Mouse (Mus musculus): ENCODE measurements at regions not wholly inside any gene's neighbourhood (a gene's known extent, or its start where the extent isn't known, plus 50 kb on each side); places are given as distances from the start of the nearest gene placed in this dataset.
"Not testable (repeated sequence)": the region's sequence is repeated elsewhere in the genome, so short reads cannot be mapped to it uniquely, and the experiment has no call there.

DNA sequence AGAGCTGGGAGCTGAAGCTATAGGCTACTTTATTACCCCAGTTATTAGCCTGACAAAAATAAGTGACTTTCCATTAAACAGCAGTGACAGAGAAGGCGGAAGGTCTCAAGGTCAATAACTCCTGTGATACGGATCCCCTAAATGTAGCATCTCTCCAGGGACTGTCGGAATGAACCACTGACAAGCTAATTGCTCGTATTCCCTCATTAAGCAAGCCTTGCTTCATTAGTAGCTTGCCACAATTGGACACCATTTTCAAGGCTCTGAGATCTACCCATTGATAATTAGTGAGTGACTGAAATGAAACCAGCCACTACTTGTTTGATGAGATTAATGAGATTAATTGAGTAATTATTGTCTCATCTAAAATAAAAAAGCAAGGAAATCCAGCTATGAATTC lies 99.8 kb upstream of the Slc25a13 start:
- TF ChIP-seq POLR2A (IDR thresholded peaks at IDR 0.05; ENCODE audit: insufficient read depth, low read depth, low read length) (no peak), CTCF (IDR thresholded peaks at IDR 0.05; ENCODE audit: insufficient read depth, low read depth, low read length) (no peak)
- Histone ChIP-seq H3K4me1 (ENCODE audit: control insufficient read depth, insufficient read depth, low read length) (no peaks in the 10 kb centered on the region), H3K4me3 (ENCODE audit: insufficient read depth, low read depth, low read length) (no peak overlapping the region), H3K27ac (ENCODE audit: insufficient read depth, low read depth, low read length) (no peak overlapping the region)
- WGBS: 64% methylated on average over 4 of the region's 4 CpGs

DNA sequence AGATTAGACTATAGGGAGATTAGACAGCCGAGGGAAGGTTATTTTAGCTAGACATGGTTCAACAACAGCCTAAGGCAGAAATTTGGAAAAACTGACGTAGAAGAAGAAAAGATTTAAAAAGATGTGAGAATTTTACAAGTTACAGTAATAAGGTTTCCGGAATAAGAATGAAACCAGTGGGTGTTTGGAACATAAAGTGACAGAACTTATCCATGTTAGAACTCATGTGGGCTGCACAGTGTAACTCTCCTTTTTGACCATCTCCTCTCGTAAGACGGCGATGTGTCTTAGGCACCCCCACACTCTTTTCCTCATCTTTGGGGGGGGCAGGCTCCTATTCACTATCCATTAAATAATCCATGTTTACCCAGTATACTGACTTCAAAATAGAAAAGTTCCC lies 96.2 kb upstream of the Slc25a13 start:
- no peaks in the 10 kb centered on the region for H3K4me1 ChIP-seq (ENCODE audit: control insufficient read depth, insufficient read depth, low read length)
- H3K4me3 ChIP-seq (ENCODE audit: insufficient read depth, low read depth, low read length): no peak overlapping the region
- no peak overlapping the region for H3K27ac ChIP-seq (ENCODE audit: insufficient read depth, low read depth, low read length)
- WGBS: 78% methylated on average over 6 of the region's 6 CpGs
- no peak for TF ChIP-seq POLR2A (IDR thresholded peaks at IDR 0.05; ENCODE audit: insufficient read depth, low read depth, low read length)
- no peak for TF ChIP-seq CTCF (IDR thresholded peaks at IDR 0.05; ENCODE audit: insufficient read depth, low read depth, low read length)

DNA sequence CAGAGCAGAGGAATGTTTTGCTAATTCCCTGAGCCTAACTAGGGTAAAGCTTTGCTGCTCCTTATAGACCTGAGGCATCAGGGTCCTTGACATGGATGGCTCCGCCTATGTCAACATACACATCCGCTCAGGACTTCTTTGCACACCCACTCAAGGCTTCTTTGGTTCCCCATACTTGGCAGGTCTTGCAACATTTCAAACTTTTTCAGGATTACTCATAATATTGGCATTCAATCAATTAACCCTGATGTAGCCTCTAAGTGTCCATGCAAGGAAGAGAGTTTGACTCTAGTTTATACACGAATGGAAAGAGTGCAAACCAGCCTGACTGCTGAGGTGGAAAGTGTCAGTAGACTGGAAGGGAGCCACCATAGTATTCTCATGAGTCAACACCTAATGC lies 93.2 kb upstream of the Slc25a13 start:
- H3K4me3 ChIP-seq (ENCODE audit: insufficient read depth, low read depth, low read length): no peak overlapping the region
- WGBS: 84% methylated on average over 3 of the region's 3 CpGs
- no peak overlapping the region for H3K27ac ChIP-seq (ENCODE audit: insufficient read depth, low read depth, low read length)
- TF ChIP-seq POLR2A (IDR thresholded peaks at IDR 0.05; ENCODE audit: insufficient read depth, low read depth, low read length) (no peak), CTCF (IDR thresholded peaks at IDR 0.05; ENCODE audit: insufficient read depth, low read depth, low read length) (no peak)
- H3K4me1 ChIP-seq (ENCODE audit: control insufficient read depth, insufficient read depth, low read length): no peaks in the 10 kb centered on the region

DNA sequence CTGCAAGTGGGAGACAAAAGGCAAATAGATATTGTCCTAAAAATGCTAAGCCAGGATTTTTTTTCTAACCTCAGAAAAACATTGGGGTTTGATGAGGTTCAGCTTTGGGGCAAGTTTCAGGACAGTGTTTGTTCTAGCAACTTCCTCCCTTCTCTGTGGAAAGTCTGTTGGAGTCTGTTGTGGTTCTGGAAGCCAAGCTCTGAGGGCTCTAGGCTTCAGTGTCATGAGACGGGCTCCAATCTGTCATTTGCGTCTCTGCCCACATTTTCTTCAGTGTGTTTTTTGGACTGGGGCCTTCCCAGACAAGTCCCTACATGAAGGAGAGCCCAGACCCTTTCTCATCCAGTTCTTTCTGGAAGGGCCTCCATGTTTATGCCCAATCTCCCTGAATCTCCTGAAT lies 90.6 kb upstream of the Slc25a13 start:
- 75% methylated on average over 2 of the region's 2 CpGs for WGBS
- Histone ChIP-seq H3K27ac (ENCODE audit: insufficient read depth, low read depth, low read length) (no peak overlapping the region), H3K4me1 (ENCODE audit: control insufficient read depth, insufficient read depth, low read length) (no peaks in the 10 kb centered on the region), H3K4me3 (ENCODE audit: insufficient read depth, low read depth, low read length) (no peak overlapping the region)
- TF ChIP-seq POLR2A (IDR thresholded peaks at IDR 0.05; ENCODE audit: insufficient read depth, low read depth, low read length) (no peak), CTCF (IDR thresholded peaks at IDR 0.05; ENCODE audit: insufficient read depth, low read depth, low read length) (no peak)

DNA sequence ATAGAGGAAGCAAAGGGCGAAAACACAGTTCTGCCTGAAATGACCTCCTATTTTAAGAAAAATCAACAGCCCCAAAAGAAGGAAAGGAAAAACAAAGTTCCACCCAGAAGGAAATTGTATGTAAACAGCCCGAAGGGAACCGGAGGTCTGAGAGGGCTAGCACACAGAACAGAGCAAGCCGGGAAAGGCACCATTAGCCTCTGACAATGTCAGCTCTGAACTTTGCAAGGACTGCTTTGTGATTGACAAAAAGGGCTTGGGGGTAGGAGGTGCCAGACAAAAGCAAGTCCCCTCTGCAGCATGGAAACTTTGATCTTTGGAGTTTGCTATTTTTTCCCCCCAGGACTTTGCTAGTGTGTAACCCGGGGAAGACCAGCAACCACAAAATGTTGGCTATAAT lies 86.8 kb upstream of the Slc25a13 start:
- TF ChIP-seq CTCF (IDR thresholded peaks at IDR 0.05; ENCODE audit: insufficient read depth, low read depth, low read length) (no peak), POLR2A (IDR thresholded peaks at IDR 0.05; ENCODE audit: insufficient read depth, low read depth, low read length) (no peak)
- H3K4me3 ChIP-seq (ENCODE audit: insufficient read depth, low read depth, low read length): no peak overlapping the region
- no peak overlapping the region for H3K27ac ChIP-seq (ENCODE audit: insufficient read depth, low read depth, low read length)
- WGBS: 55% methylated on average over 5 of the region's 5 CpGs
- H3K4me1 ChIP-seq (ENCODE audit: control insufficient read depth, insufficient read depth, low read length): no peaks in the 10 kb centered on the region

DNA sequence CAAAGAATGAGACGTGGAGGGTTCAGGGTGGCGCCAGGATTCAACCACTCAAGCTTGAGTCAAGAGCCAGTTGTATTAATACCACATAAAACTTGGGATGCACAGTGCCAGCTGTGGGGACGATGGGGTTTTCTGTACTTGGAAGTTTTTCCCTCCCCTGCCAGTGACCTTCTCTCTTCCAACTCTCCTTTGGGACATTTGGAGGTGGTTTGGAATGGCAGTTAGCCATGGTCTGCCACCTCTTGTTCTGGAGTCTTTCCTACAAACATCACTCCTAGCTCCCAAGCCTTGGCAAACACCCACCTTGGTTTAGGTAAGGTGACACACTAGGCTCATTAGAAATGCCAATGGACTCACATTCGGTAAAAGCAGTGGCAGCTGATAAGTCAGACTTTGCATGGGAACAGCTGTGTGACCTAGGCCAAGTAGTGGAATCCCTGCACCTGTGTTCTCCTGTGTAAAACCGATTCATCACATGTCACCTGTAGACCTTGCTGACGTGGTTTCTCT lies 84.1 kb upstream of the Slc25a13 start:
- H3K4me1 ChIP-seq (ENCODE audit: control insufficient read depth, insufficient read depth, low read length): no peaks in the 10 kb centered on the region
- H3K4me3 ChIP-seq (ENCODE audit: insufficient read depth, low read depth, low read length): no peak overlapping the region
- TF ChIP-seq CTCF (IDR thresholded peaks at IDR 0.05; ENCODE audit: insufficient read depth, low read depth, low read length) (no peak), POLR2A (IDR thresholded peaks at IDR 0.05; ENCODE audit: insufficient read depth, low read depth, low read length) (no peak)
- 97% methylated on average over 6 of the region's 6 CpGs for WGBS
- no peak overlapping the region for H3K27ac ChIP-seq (ENCODE audit: insufficient read depth, low read depth, low read length)

DNA sequence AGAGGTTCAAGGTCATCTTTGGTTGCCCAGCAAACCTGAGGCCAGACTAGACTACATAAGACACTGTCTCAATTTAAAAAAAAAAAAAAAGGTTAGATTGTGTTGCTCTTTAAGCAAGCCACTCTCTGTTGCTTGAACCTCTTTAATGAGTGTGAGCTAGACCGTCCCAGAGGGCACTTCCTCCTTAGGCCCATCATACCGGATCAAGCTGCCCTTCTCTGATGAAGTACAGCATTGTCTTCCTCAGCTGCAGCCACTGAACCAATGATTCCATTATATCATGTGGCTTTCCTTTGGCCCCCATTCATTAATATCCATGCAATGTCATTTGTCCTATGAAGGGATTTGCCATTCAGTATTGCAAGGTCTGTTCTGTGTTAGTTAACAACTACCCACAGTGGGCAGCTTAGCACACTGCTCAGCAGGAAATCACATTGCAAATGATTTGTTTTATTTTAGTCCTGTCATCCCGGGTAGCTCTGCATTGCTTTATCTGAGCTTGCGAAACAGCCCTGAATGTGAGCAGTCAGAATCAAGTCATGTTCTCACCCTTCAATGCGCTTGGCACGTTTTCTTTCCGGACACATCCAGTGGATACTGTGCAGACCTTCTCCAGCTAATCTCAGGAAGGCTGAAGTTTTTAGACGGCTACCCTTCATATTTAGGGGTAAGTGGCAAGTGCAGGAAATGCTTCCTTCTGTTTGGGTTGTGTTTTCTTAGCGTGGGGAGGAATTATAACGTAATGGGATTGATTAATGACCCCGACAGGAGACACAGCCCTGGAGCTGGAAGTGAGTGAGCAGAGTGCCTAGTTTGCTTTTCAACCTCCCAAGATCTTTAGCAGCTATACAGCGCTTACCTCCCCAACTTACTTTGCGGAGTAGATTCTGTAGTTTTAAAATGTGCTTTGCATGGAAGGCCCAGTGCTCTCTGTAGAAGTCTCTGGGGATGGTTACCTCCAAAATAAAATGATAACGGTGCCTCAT lies 82.2 kb upstream of the Slc25a13 start:
- H3K4me1 ChIP-seq (ENCODE audit: control insufficient read depth, insufficient read depth, low read length): no peaks in the 10 kb centered on the region
- TF ChIP-seq CTCF (IDR thresholded peaks at IDR 0.05; ENCODE audit: insufficient read depth, low read depth, low read length) (no peak), POLR2A (IDR thresholded peaks at IDR 0.05; ENCODE audit: insufficient read depth, low read depth, low read length) (no peak)
- H3K27ac ChIP-seq (ENCODE audit: insufficient read depth, low read depth, low read length): no peak overlapping the region
- H3K4me3 ChIP-seq (ENCODE audit: insufficient read depth, low read depth, low read length): no peak overlapping the region
- WGBS: 69% methylated on average over 14 of the region's 14 CpGs

DNA sequence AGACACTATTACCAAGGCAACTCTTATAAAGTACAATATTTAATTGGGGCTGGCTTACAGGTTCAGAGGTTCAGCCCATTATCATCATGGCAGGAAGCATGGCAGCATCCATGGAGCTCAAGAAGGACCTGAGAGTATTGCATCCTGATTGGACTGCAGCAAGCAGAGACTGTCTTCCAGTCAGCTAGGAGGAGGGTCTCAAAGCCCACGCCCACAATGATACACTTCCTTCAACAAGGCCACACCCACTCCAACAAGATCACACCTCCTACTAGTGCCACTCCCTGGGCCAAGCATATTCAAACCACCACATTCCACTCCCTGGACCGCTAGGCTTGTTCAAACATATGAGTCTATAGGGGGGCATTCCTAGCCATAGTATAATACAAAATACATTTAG lies 78.6 kb upstream of the Slc25a13 start:
- not testable (repeated sequence) for H3K4me1 ChIP-seq (ENCODE audit: control insufficient read depth, insufficient read depth, low read length); H3K4me3 ChIP-seq (ENCODE audit: insufficient read depth, low read depth, low read length); H3K27ac ChIP-seq (ENCODE audit: insufficient read depth, low read depth, low read length)
- WGBS: 87% methylated on average over 2 of the region's 2 CpGs

DNA sequence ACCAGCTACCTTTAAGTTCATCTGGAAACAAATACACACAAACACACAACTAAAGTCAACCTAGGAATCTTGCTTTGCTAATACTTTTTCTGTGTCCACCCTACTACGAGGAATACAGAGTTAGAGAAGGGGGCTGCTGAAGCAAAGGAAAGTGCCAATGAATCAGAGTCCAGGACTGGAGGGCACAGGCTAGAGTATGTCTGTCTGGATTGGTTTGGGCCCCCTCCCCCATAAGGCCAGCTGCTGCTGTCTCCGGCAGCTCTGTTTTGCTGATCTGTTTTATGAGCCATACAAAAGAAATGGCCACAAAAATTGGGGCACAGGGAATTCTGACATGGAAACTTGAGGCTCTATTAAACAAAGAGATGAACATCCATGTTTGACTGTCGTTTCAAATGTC lies 74.8 kb upstream of the Slc25a13 start:
- Histone ChIP-seq H3K27ac (ENCODE audit: insufficient read depth, low read depth, low read length) (no peak overlapping the region), H3K4me3 (ENCODE audit: insufficient read depth, low read depth, low read length) (no peak overlapping the region), H3K4me1 (ENCODE audit: control insufficient read depth, insufficient read depth, low read length) (no peaks in the 10 kb centered on the region)
- WGBS: 86% methylated on average over 3 of the region's 3 CpGs
- TF ChIP-seq POLR2A (IDR thresholded peaks at IDR 0.05; ENCODE audit: insufficient read depth, low read depth, low read length) (no peak), CTCF (IDR thresholded peaks at IDR 0.05; ENCODE audit: insufficient read depth, low read depth, low read length) (no peak)
